Mouse (Mus musculus) heart, embryonic 11.5 days (tissue): ENCODE measurements around the gene Lrtm2. TPM values are rescaled to one million over a fixed set of nuclear protein-coding genes. Genes with fewer than 3 reads are reported as not detected.

Experiments used
- ATAC-seq: fragments of 200-750 bp; cut with Nextera tagmentation; replicated peaks from 2 replicates; pipeline ENCODE4 v1.8.0; 2017; ENCODE audit warnings: moderate library complexity; ENCODE audit not compliant: insufficient number of reproducible peaks, low FRiP score, low TSS enrichment
- H3K27ac ChIP-seq: fragments of 300-500 bp; sonication (generic); 2 replicates; pipeline ENCODE4 v1.5.1; 2014; ENCODE audit warnings: mild to moderate bottlenecking, low read depth, low read length
- H3K27me3 ChIP-seq: fragments of 300-500 bp; sonication (generic); 2 replicates; pipeline ENCODE4 v1.6.1; 2014; ENCODE audit warnings: mild to moderate bottlenecking, low read length, mixed read lengths; ENCODE audit not compliant: control insufficient read depth, insufficient read depth
- H3K36me3 ChIP-seq: fragments of 300-500 bp; sonication (generic); 2 replicates; pipeline ENCODE4 v1.6.1; 2014; ENCODE audit warnings: mild to moderate bottlenecking, low read length, moderate library complexity, mixed read lengths; ENCODE audit not compliant: control insufficient read depth, insufficient read depth
- H3K4me1 ChIP-seq: fragments of 300-500 bp; sonication (generic); 2 replicates; pipeline ENCODE4 v1.6.1; 2014; ENCODE audit warnings: low read length; ENCODE audit not compliant: control insufficient read depth, insufficient read depth
- H3K4me2 ChIP-seq: fragments of 300-500 bp; sonication (generic); 2 replicates; pipeline ENCODE4 v1.6.1; 2014; ENCODE audit warnings: mild to moderate bottlenecking, moderate library complexity
- H3K4me3 ChIP-seq: fragments of 300-500 bp; sonication (generic); 2 replicates; pipeline ENCODE4 v1.5.1; 2014; ENCODE audit warnings: low read depth, low read length
- H3K9ac ChIP-seq: fragments of 300-500 bp; sonication (generic); 2 replicates; pipeline ENCODE4 v1.6.1; 2014; ENCODE audit warnings: mild to moderate bottlenecking, low read depth, low read length, moderate library complexity
- H3K9me3 ChIP-seq: fragments of 300-500 bp; sonication (generic); replicated peaks from 2 replicates; pipeline ENCODE4 v1.6.1; 2016; ENCODE audit warnings: low read length; ENCODE audit not compliant: control insufficient read depth
- WGBS: fragments of 180-500 bp; shearing (Covaris S2); extraction: QIAGEN DNeasy Blood & Tissue Kit; methylation state at CpG from one replicate; pipeline ENCODE4 v1.1.7; 2014; ENCODE audit not compliant: insufficient replicate concordance; 5-methylcytosine and 5-hydroxymethylcytosine counted together
- polyA plus RNA-seq: library from polyadenylated mRNA; unstranded; fragments of >200 nt; fragmentation: Nextera tagmentation; extraction: Ambion mirVana; gene quantifications from 2 replicates; pipeline ENCODE4 v1.2.1, GENCODE M21; 2014

The Lrtm2 gene
- polyA plus RNA-seq, 1 experiment from 2014 or later, result not detected

DNA sequence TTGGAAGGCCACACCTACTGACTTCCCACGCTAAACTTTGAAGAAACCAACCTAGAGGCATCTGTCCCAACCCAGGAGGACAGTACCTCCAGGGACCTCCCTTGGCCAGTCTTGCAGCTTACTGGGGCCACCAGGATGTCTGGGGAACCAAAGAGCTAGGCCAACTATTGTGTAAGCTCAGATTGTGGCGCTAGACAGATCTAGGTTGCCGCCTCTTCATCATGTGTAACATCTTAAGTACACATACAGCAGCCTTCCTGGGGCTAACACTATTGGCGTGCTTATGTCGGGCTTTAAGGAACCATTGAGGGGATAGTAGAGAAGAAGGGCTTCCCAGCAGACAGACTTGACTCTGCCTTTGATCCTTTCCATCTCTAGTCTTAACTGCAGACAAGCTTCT lies 17.2 kb upstream of the Lrtm2 start:
- no peak overlapping the region for H3K9ac ChIP-seq
- ATAC-seq, result no peak
- H3K27ac ChIP-seq, result no peak overlapping the region
- no peaks in the 10 kb centered on the region for H3K27me3 ChIP-seq
- H3K36me3 ChIP-seq, result no peaks in the 10 kb centered on the region
- H3K4me3 ChIP-seq, result no peak overlapping the region
- H3K9me3 ChIP-seq, result no peaks in the 10 kb centered on the region
- H3K4me2 ChIP-seq, result no peak overlapping the region
- 68% methylated on average over 5 of the region's 5 CpGs for WGBS
- H3K4me1 ChIP-seq, result 0 out of 2 replicates have a peak, but pooled peaks cover 8% of the 10 kb centered on the region

DNA sequence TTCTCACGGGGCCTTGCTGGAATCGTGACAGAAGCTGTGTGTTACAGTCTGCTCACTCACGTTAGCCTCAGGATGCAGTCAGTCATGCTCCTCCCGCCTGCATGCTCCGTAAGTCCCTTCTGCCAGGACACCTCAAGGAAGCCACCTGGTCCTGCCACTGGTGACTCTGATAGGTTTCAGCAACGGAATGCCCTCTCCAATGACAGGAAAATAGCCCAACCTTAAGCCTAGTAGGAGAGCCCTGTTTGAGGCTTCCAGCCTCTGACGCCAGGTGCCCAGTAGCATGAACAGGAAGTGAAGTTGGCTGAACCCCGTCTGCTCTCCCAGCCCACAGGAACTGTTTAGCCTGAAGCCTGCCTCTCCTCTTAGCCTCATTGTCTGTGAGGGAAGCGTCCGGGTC lies 15.7 kb upstream of the Lrtm2 start:
- 0 out of 2 replicates have a peak, but pooled peaks cover 4% of the 10 kb centered on the region for H3K4me1 ChIP-seq
- no peak overlapping the region for H3K27ac ChIP-seq
- no peak overlapping the region for H3K9ac ChIP-seq
- H3K4me2 ChIP-seq, result no peak overlapping the region
- H3K9me3 ChIP-seq, result no peaks in the 10 kb centered on the region
- no peaks in the 10 kb centered on the region for H3K36me3 ChIP-seq
- 49% methylated on average over 10 of the region's 10 CpGs for WGBS
- H3K27me3 ChIP-seq, result no peaks in the 10 kb centered on the region
- ATAC-seq, result no peak
- no peak overlapping the region for H3K4me3 ChIP-seq

GRCm38 (mm10) chr6:119341409-119341808 lies 10.8 kb upstream of the Lrtm2 start:
- H3K27me3 ChIP-seq, result no peaks in the 10 kb centered on the region
- ATAC-seq, result no peak

DNA sequence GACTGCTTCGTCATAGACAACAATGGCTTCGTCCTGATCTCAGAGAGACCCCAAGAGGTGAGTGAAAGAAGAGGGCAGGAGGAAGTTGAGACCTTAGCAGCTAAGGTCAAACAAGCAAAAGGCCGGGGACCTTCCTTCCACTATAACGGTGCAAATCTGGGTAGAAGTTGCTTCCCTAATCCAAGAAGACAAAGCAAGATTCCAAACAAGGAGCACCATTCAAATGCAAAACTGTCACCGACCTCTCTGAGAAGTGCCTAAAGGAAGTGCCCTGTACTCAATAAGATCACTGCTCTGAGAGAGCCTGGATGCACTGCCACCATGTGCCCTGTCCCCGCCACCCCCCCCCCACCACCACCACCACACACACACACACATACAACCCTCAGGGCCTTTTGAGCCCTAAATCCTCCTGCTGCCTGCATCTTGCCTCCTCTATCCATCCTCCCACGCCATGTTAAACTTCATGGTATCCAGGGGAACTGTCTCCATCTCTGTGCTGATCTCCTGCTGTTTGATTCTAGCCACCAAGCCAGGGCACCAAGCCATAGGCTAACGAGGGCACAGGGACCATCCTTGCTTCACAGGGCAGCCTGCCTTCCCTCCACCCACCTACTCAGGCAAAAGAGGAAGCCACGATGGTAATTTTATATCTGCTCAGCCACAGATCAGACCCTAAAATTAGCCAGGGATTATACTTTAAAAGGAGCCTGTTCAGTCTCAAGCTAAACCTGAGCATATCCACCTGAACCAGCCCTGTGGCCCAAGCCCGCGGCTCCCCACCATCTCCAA lies 7.8 kb upstream of the Lrtm2 start:
- Histone ChIP-seq H3K27ac (no peak overlapping the region), H3K4me3 (no peak overlapping the region), H3K4me2 (no peak overlapping the region), H3K27me3 (no peaks in the 10 kb centered on the region), H3K9me3 (no peaks in the 10 kb centered on the region), H3K9ac (no peak overlapping the region), H3K36me3 (no peaks in the 10 kb centered on the region), H3K4me1 (peaks cover 3% of the 10 kb centered on the region; the same call in 1 of the 2 replicates)
- 40% methylated on average over 11 of the region's 11 CpGs for WGBS
- no peak for ATAC-seq

More at GRCm38 (mm10) chr6:119341409-119341808, 10.8 kb upstream of the Lrtm2 start:
- H3K4me3 ChIP-seq, result no peak overlapping the region
- no peak overlapping the region for H3K4me2 ChIP-seq
- no peaks in the 10 kb centered on the region for H3K36me3 ChIP-seq
- no peak overlapping the region for H3K9ac ChIP-seq
- H3K27ac ChIP-seq, result no peak overlapping the region
- no peaks in the 10 kb centered on the region for H3K9me3 ChIP-seq
- H3K4me1 ChIP-seq, result no peaks in the 10 kb centered on the region

DNA sequence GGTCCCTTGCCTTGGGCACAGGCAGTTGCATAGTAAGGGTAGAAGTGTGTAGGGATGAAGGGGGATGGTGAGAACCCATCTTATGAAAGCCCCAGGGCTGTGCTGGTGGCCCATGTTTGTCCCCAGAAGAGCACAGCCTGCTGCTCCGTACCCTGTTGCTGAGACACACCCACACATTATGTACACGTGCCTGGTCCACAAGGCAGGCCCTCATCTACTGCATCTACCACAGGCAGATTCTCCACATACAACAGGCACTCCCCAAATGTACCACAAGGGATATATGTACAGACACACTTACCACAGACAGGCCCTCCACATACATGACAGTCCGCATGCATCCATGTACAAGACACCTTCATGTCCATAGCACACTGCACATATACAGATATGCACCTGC lies 6.7 kb upstream of the Lrtm2 start:
- 73% methylated on average over 3 of the region's 3 CpGs for WGBS
- no peak for ATAC-seq
- H3K4me1 ChIP-seq, result peaks cover 3% of the 10 kb centered on the region; the same call in 1 of the 2 replicates
- H3K4me2 ChIP-seq, result no peak overlapping the region
- no peak overlapping the region for H3K27ac ChIP-seq
- peaks cover under 1% of the 10 kb centered on the region for H3K27me3 ChIP-seq
- no peak overlapping the region for H3K4me3 ChIP-seq
- H3K36me3 ChIP-seq, result no peaks in the 10 kb centered on the region
- no peak overlapping the region for H3K9ac ChIP-seq
- H3K9me3 ChIP-seq, result no peaks in the 10 kb centered on the region

GRCm38 (mm10) chr6:119336124-119336523 lies 5.6 kb upstream of the Lrtm2 start:
- no peak overlapping the region for H3K4me2 ChIP-seq
- no peaks in the 10 kb centered on the region for H3K36me3 ChIP-seq
- no peak overlapping the region for H3K9ac ChIP-seq
- H3K4me3 ChIP-seq, result no peak overlapping the region
- H3K27ac ChIP-seq, result no peak overlapping the region
- WGBS, result 62% methylated on average over 7 of the region's 7 CpGs
- peaks cover 3% of the 10 kb centered on the region; the same call in 1 of the 2 replicates for H3K4me1 ChIP-seq
- H3K9me3 ChIP-seq, result no peaks in the 10 kb centered on the region
- peaks cover 12% of the 10 kb centered on the region for H3K27me3 ChIP-seq
- no peak for ATAC-seq

DNA sequence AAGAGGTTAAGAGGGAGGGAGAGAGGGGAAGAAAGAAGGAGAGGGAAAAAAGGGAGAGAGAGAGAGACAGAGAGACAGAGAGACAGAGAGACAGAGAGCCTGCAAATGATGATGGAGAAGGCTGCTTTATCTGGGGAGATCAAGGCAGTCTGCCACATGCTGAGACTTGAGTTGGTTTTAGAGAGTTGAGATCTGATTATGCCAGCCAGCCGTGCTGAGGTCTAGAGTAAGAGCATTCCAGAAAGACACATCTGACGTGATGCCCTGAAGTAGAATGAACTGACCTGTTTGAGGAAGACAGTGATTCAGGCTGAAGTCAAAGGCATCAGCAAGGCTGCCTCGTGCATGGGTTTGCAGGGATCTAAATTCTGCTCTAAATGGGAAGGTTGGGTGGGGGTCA lies 3.3 kb upstream of the Lrtm2 start:
- ATAC-seq, result no peak
- Histone ChIP-seq H3K27me3 (peaks cover 35% of the 10 kb centered on the region), H3K4me1 (peaks cover 18% of the 10 kb centered on the region)

DNA sequence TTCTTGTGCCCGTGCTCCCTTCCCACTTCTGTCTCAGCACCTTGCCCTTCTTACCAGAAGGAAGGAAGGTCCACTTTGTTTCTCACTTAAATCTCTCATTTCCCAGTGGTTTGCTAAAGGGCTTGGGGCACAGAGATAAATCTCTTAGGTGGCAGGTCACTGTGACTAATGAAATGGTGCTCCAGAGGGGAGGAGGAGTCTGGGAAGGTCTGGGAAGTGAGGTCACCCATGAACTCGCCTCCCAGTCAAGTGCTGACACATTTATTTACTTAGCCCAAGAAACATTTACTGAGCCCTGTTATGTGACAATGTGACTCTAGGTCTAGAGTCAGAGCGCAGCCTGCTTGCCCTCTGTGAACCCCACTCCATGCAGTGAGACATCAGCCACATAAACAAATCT lies 2.6 kb upstream of the Lrtm2 start:
- no peak for ATAC-seq

More for the DNA sequence above, 3.3 kb upstream of the Lrtm2 start:
- Histone ChIP-seq H3K4me3 (no peak overlapping the region), H3K36me3 (no peaks in the 10 kb centered on the region), H3K4me2 (no peak overlapping the region), H3K9me3 (no peaks in the 10 kb centered on the region), H3K9ac (no peak overlapping the region), H3K27ac (no peak overlapping the region)
- 19% methylated on average over 3 of the region's 3 CpGs for WGBS

DNA sequence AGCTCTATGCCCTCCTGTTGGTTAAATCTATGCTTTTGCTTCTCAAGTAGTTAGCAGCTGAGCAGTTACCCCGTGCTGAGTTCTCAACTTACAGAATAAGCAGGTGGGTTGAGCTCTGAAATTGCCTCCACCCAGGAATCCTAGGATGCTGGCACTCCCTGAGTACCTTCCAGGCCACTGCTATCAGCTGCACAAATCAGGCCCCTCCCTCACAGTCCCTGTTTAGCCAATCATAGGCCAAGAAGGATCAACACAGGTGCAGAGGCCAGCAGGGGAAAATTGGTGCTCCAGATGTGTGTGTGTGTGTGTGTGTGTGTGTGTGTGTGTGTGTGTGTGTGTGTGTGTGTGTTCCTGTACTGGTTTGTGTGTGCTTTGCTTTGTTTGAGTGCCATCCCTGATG lies 1.5 kb upstream of the Lrtm2 start:
- no peak for ATAC-seq
- Histone ChIP-seq H3K36me3 (no peaks in the 10 kb centered on the region), H3K4me1 (peaks cover 20% of the 10 kb centered on the region), H3K9ac (no peak overlapping the region), H3K27ac (no peak overlapping the region), H3K4me3 (no peak overlapping the region), H3K9me3 (no peaks in the 10 kb centered on the region), H3K27me3 (peaks cover 51% of the 10 kb centered on the region), H3K4me2 (no peak overlapping the region)
- WGBS, result 10% methylated on average over 1 of the region's 1 CpGs

More for the DNA sequence above, 2.6 kb upstream of the Lrtm2 start:
- no peaks in the 10 kb centered on the region for H3K36me3 ChIP-seq
- no peak overlapping the region for H3K4me2 ChIP-seq
- 12% methylated on average over 3 of the region's 3 CpGs for WGBS
- no peaks in the 10 kb centered on the region for H3K9me3 ChIP-seq
- no peak overlapping the region for H3K27ac ChIP-seq
- H3K4me3 ChIP-seq, result no peak overlapping the region
- H3K9ac ChIP-seq, result no peak overlapping the region
- H3K27me3 ChIP-seq, result peaks cover 41% of the 10 kb centered on the region
- peaks cover 20% of the 10 kb centered on the region for H3K4me1 ChIP-seq
